Mouse (Mus musculus): Measurements from ENCODE around the gene Cdh5.

DNA sequence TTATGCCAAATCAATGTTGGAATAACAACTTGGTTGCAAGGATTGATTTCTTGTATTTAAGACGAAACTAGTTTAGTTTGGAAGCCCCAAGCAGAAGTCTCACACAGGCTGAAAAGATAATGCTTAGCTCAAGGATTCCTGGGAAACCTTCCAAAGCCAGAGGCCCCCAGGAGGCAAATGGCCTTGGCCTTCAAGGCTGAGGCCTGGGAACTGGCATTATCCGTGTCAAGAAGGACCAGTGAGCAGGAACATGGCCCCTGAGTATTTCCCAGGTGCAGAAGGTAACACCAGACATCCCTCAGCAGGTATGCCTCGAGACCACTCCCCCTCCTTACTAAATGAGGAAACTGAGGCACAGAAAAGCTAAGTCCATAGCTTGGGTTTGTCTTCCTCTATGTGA lies 12.5 kb upstream of the Cdh5 start:
- no peak for TF ChIP-seq CTCF (IDR thresholded peaks at IDR 0.05; ENCODE audit: low read depth)
- TF ChIP-seq EP300 (IDR thresholded peaks at IDR 0.05; ENCODE audit: low read depth), result no peak
